Mouse (Mus musculus) CD4-positive, CD25-positive, alpha-beta regulatory T cell, adult 4 months (primary cell): ENCODE data around the gene Susd1. TPM values are rescaled to one million over a fixed set of nuclear protein-coding genes. Genes with fewer than 3 reads are reported as not detected.
A peak's percentile ranks its signal among the peaks of the same experiment; 100 is the strongest.

Experiments used
- ATAC-seq: one replicate; pipeline ENCODE4 v1.8.0; 2017
- polyA plus RNA-seq, 2 experiments: library from polyadenylated mRNA; unstranded; fragments of 100-300 nt; shearing (Covaris generic); gene quantifications; one replicate each; pipeline ENCODE4 v1.2.1; 2017

Gene Susd1
- polyA plus RNA-seq, 2 experiments from 2014 or later: 0.99 to 3.2 TPM

DNA sequence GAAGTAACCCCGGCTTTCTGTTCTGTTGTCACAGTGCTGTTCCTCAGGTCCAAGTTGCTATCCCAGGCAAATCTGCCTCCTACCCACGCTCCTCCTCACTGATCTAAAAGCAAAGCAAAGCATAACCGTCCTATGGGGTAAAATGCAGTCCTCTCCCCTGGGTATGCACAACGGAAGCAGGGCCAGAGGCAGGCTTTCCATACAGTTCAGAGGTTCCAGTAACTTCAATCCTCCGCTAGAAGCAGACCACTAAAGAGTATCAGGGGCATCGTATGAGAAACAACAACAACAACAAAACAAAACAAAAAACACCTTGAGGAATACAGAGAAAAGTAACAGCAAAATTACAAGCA, 100.9 kb downstream of the Susd1 start:
- ATAC-seq: no peak

DNA sequence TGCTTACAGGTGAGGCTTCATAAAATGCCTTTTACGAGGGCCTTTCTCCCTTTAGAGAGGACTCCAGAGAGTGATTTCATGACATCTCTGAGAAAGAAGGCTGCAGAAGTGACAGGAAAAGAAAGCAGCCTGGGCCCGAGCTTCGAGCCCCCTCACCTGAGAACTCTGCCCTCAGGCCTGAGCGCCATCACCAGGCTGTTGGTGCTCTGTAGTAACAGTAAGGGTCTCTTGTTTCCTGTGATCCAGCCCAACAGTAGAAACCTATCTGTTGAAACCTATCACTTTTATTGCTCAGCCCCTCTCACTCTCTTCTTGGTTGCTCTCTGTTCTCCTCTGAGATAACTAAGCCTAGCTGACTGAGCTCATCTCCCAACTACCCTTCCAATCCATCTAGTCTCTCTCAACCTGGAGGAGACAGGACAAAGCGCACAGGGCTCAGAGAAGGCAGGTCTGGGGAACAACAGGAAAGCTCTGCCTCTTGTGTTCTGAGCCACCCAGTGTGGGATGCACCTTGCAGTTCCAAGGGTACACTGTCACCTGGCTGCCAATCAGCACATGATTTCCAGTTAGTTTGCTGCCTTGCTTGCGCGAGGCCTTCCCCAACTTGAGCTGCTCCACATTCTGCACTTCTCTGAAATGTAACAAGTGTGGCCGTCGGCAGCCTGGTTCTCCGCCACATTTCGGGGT, 101.4 kb downstream of the Susd1 start:
- ATAC-seq: no peak

DNA sequence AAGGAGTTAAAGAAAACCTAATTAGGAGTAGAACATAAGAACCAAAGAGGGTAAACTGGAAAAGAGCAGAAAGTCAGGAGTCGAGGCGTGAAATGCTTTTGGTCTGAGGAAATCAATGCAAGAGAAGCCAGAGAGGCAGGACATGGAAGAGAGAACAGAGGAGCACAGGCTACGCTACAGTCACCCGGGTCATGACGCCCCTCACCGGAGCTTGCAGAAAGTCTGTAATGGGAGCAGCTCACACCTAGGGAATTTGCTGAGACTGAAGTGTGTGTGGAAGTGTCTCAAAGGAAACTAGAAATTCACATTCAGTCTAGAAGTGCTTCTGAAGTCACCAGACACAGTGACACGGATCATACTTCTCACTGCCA, 102.0 kb downstream of the Susd1 start:
- no peak for ATAC-seq

DNA sequence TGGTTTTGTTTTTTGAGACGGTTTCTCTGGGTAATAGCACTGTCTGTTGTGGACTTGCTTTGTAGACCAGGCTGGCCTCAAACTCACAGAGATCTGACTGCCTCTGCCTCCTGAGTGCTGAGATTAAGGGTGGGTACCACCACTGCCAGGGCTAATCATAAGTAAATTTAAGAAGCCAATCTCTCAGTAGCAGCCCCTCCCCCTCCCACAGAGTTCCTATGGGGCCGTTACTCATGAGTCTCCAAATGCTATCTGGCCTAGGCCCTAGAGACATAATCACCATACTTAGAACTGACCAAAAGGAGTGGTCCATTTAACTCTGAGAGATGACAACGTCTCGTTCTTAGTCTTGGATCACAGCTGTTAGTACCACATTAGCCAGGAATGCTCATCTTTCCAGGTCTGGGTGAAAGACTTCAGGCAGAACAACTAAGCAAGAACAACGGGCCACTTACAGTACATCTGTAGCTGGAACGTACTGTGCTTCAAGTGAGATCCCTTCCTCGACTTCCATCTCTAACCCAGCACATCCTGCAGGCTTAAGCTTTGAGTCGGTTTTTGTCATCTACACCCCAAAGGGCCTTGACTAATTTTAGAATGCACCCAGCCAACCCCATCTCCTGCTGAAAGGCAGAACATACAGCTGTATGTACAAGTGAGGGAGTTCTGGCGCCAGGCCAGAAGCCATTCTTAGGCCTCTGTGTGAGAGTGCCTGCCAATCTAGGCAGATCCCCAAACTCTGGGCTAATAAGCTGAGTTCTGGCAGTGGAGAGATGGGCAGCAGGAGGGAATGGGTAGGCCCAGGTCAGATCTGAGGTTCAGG, 102.6 kb downstream of the Susd1 start:
- no peak for ATAC-seq

DNA sequence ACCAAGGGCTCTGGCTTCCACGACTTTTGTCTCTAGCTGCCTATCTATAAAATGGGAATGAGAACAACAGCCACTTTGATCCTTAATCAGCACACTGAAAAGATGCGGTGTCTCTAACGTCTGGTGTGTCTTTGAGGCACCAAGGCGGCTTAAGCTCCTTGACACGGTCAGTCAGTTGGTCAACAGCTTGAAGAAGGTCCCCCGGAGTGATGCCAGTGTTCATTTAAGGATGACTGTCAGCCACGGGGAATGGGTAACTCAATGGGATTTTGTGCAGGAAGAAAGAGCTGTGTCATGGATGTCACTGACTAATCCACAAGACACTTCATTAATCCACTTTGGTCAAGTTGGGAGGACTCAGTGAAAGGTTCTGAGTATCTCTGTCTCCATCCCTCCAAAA, 103.3 kb downstream of the Susd1 start:
- ATAC-seq: no peak

DNA sequence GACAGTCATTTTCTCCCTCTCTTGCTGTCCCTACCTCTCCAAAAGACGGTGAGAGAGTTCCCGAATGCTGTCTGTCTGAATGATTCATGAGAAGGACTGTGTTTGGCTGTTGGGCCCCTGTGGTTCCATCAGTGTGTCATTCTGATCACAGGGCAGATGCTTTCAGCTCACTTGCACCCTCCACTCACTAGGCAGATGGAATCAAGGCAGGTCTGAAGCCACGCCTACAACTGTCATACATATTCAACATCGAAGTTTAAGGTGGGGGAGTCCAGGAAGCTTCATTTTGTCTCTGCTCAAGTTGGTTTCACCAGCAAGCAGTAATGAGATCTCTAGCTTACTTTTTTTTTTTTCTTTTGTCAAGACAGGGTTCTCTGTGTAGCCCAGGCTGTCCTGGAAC, 104.2 kb downstream of the Susd1 start:
- ATAC-seq: peak; percentile 42

DNA sequence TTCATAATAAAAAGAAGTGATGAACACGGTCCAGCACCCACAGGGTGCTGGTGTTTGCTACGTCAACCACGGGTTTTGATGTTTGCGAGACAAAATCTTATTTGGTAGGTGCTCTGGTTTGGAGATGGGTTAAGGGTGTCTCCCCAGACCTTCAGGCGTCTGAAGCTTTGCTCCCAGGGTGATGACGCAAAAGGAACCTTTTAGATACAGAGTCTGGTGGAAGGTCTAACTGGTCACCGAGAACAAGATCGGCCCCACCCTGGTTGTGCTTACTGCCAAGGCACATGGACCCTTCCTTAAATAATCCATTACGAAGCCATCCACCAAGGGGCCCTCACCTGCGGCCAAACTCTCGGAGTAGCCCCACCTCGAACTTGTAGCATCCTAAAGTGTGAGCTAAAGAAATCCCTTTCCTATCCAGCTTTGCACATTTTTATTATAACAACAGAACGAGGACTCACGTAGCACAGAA, 105.0 kb downstream of the Susd1 start:
- ATAC-seq: no peak

DNA sequence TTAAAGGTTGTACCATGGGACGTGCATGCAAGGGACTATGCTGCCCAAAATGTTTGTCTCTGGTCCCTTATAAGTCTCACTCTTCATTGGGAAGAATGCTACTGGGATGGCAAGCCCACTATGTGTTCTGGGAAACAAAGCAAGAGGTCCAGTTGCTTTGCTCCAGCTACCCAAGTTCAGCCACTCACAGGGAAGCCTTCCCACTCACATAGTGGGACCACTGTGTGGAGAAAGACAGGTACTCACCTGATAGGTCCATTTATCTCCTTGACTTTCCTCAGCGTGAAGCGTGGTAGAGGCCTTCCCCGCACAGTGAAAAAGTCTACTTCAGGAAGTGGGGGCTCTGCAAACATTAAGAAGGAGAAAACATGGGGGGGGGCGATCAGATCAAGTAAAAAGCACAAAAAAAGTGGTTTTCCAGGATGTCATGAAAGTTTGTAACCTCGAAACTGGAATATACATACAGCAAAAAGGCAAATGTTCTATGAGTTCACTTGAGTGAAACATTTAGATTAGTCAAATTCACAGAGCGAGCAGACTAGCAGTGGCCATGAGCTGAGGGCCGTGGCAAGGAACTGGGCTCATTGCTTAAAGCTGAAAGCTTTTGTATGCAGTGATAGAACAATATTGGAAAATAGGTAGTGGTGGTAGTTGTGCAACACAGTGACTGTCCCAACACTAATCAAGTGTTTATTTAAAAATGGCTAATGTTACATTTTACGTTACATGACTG, 105.6 kb downstream of the Susd1 start:
- no peak for ATAC-seq

DNA sequence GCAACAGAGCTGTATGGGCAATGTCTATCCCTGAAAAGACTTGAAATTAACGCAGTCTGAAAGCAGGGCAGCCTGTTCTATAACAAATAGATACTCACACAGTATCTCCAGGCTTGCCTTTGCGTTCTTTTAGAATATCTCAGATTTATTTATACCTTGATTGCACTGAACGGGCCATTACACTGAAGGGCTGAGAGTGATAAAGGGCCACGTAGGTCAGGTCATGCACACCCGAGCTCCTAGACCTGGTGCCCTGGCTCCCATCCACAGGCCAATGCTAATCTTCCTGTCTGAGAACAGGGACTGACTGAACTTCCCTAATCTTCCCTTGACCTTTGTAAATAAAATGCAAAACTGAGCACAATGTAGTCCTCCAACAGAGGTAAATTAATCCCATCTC, 106.3 kb downstream of the Susd1 start:
- ATAC-seq: no peak

DNA sequence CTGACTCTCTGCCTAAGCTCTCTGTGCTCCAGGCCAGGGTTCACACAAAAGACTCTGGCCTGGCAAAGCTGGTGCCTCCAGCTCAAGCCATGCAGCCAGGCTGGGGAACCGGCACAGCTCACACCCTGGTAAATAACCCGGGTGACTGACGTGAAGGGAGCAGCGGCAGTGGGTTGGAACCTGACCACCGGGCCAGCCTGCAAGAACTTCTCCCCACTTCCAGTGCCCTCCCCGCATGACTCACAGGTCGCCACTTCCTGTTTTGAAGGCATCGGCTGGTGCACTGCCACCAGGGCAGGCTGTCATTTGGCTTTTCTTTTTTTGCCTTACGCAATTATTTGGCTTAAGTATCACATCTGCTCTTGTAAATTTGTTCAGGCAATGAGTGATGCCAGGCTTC, 106.8 kb downstream of the Susd1 start:
- ATAC-seq: peak; percentile 83

DNA sequence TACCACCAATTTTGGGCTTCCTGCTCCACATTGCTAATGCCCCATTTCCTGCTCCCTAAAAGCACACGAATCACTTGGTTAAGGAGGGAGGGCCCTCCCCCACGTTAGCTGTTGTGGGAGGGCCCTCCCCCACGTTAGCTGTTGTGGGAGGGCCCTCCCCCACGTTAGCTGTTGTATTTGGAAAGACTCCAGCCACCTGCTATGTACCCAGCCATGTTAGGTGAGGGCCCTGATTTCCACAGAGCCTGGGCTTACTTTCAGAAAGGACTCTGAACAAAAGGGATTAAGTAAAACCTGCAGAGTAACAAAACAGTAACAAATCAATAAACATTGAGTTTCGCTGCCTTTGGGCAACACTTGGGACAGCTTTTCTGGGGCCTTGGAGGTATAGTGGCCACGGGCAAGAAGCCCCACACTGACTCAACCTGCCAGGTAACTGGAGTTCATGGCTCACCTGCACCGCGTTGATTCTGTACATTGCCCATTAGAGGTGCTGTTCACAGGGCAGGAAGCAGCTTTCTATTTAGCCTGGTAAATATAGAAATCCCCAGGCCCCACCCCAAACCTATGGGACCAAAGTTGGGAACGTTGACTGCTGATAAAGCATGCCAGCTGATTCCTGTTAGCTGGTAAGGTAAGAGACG, 107.3 kb downstream of the Susd1 start:
- ATAC-seq: peak; percentile 28

DNA sequence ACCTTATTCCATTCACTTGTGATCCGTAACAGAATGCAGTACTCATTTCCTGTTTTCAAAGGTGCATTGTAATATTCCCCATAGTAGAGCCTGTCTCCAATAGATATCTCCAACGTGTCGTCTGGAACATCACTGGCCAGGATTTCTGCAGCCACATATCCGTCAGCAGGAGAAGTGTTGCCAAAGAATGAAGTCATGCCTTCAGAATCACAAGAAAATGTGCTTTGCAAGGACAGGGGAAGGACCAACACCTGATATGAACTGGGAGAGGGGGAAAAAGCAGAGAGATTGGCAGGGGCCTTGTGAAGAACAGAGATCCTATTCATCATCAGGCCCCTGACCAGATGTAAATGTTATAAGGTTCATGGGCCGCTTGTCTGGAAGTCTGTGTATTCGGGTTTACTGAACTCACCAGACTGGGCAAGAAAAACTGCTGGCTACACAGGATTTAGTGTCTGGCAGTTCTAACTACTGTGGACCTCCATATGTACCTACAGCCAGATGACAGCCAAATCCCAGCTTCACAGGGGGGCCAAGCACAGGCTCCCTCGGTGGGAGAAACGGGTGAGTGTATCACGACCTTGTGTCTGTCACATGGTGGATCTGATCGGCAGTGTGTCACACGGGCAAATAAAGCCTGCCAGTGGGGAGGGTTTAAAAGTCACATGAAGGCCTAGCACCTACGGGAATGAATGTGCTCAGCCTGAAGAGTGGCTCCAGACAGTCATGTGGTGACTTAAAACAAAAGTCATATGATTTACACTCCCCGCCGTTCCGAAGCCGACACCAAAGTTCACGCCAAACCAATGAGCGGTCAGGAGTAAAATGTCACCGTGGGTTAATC, 108.8 kb downstream of the Susd1 start:
- ATAC-seq: no peak

DNA sequence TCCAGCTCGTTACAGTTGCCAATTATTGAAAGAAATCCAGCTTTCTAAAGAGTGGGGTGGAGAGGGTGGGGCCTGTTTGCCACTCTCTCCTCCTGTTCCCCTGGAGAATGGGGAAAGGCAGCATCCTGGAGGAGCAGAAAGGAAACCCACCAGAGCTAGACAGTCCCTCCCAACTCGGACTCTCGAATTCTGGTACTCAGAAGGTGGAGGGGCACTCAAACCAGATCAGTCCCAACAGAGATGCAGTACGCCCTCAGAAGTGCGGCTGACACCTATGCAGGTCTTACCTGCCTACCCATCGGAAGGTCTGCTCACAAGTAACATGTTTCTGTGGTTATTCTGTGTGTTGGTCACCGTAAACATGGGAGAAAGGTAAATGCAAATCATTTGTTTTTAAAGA, 109.6 kb downstream of the Susd1 start:
- ATAC-seq: no peak

DNA sequence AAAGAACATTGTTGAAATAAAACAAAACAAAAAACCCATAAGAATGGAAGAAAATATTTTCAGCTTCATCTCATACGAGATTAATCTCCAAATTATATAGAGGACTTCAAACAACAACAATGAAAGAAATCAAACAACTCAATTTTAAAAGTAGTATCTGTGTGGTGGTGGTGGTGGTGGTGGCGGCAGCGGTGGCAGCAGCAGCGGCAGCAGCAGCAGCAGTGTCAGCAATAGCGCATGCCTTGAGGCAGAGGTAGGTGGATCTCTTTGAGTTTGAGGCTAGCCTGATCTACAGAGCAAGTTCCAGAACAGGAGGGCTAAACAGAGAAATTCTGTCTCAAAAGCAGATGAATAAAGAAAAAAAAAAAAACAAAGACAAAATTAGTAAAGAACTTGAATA, 110.4 kb downstream of the Susd1 start:
- no peak for ATAC-seq

DNA sequence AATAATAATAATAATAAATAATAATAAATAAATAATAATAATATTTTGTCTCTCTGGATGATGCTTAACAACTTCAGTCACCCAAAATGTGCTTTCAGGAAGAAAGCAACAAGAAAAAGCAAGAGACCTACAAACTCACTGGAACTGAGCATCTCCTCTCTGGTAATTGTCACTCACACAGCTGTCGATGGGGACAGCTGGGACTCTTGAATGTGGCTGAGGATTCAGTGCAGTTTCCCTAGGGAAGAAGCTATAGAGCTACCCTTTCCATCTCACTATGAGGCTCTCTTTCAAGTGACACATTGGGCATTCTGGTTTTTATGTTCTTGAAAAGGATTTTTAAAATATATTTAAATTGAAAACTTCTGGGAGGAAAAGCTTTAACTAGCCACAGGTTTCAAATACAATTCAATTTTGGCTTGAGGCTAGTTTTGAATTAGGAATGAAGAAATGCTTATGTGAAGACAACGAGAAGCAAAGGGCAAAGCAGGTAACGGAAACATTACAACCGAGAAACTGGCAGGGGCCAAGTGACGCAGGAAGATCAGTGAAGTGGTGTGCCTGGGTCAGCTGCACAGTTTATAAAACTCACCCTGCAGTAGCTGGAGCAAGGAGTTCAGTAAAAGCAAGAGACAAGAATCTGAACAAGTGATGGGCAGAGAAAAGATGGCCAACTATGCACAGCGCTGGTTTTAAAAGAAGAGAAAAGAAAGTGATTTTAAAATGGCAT, 112.2 kb downstream of the Susd1 start:
- peak; percentile 22 for ATAC-seq

DNA sequence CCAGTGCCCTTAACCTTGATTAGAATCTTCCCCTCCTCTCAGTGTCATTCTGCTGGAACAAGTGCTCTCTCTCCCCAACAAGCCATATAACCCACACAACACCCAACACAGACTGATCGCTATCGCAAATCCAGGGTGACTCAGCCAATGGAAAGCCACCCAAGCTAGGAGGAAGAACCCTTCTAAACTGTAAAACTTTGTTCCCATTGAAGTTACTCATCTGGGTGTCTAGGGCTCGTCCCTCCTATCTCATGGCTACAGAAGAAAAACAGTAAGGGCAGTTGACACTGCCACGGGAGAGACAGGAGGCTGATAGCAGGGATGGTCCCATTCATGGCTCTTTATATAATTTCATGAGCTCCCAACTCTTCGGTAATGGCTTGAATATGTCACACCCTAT, 114.1 kb downstream of the Susd1 start:
- no peak for ATAC-seq

DNA sequence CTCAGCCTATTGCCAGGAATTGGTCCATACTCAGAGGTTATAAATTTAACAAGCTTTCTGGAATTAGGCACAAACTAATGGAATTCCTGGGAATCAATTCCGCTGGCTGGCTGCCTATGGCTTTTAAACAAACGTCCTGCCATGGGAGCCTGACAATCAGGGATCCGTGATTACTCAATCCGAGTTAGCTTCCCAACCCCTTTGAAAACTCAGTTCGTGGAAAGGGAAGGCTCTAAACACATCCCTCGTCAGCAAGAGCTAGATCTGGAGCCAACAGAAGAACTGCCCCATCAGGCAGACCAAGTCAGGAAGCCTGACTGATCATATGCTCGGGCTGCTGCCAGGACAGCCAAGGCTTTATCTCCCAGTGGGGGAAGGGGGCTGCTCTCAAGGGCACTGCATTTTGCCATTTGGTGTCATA, 115.2 kb downstream of the Susd1 start:
- no peak for ATAC-seq

DNA sequence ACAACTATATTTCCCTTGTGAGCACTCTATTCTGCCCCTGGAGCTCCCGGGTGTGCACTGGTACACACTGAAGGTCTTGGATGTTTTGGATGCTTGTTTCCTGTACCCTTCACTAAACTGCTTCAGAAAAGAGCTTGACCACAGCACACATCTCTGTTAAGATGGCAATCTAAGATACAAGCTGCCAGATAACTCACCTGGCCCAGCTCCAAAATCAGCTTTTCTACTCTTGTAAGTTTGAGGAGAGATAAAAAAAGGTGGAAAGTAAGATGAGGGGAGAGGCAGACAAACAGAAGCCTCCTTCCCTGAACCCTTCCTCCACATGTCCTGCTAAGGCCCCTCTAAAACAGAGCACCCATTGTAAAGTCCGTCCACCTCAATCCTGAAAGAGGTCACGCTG, 115.7 kb downstream of the Susd1 start:
- no peak for ATAC-seq

DNA sequence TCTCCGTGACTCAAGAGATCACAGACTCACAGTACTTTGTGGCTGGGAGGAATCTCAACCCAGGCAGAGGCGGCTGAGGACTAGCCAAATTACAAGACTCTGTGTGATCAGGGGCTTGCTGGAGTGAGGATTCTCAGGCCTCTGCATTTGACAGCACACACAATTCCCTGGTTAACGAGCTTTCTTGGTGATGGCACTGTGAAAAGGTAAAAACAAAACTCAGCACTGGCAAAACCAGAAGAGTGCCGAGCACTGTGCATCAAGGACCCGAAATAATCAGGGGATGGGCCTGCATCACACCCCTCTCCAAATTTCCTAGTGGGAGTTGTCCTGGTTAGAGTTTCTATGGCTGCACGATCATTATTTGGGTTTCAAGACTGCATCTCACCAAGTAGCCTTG, 116.4 kb downstream of the Susd1 start:
- ATAC-seq: no peak

DNA sequence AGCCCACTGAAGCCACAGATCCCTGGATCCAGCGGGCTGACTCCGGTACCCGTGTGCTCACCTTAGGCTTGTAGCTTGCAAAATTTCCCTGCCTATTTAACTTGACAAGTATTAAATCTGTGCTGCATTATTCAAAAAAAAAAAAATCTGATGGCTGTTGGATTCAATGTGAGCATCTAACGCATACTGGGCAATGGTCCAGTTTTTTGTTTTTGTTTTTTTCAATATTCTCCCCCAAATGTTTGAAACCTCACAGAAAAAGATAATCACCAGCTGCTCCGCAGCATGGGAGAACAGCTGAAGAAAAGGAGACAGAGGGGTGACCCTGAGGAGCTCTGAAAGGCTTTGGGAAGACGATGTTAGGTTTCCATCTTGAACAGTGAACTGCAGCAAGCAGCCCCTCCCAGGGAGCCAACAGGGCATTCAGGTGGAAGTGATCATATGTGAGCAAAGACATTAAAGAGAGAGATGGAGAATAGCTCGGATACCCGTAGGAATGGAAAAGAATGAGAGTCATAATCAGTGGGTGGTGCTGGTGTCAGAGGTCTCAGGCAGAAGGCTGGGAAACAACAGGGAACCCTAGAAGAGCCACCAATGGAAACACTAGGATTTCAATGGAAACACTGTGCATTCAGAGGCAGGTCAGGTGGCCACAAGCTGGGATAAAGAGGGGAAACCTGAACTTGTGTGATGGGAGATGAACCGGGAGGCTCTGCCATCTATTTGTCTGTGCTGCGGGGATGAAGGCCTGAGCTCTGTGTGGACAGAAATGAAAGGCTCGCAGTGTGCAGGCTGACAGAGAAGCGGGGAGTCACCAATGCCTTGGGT, 117.0 kb downstream of the Susd1 start:
- no peak for ATAC-seq
